Mouse (Mus musculus) embryonic facial prominence, embryonic 12.5 days (tissue): ENCODE results near the gene Hcrtr2. TPM values are rescaled to one million over a fixed set of nuclear protein-coding genes. Genes with fewer than 3 reads are reported as not detected.

Experiments
- ATAC-seq: fragments of 200-750 bp; cut with Nextera tagmentation; 2 replicates; pipeline ENCODE4 v1.8.0; 2017; ENCODE audit not compliant: insufficient number of reproducible peaks, insufficient read depth, low FRiP score, low TSS enrichment
- H3K27ac ChIP-seq: fragments of 300-500 bp; sonication (generic); 2 replicates; pipeline ENCODE4 v1.5.1; 2016; ENCODE audit warnings: mild to moderate bottlenecking
- H3K27me3 ChIP-seq: fragments of 300-500 bp; sonication (generic); 2 replicates; pipeline ENCODE4 v1.6.1; 2016; ENCODE audit warnings: mild to moderate bottlenecking, moderate library complexity
- H3K36me3 ChIP-seq: fragments of 300-500 bp; sonication (generic); 2 replicates; pipeline ENCODE4 v1.6.1; 2016; ENCODE audit warnings: mild to moderate bottlenecking
- H3K4me1 ChIP-seq: fragments of 300-500 bp; sonication (generic); 2 replicates; pipeline ENCODE4 v1.6.1; 2016
- H3K4me2 ChIP-seq: fragments of 300-500 bp; sonication (generic); replicated peaks from 2 replicates; pipeline ENCODE4 v1.6.1; 2016; ENCODE audit warnings: mild to moderate bottlenecking, moderate library complexity
- H3K4me3 ChIP-seq: fragments of 300-500 bp; sonication (generic); 2 replicates; pipeline ENCODE4 v1.5.1; 2016; ENCODE audit warnings: mild to moderate bottlenecking
- H3K9ac ChIP-seq: fragments of 300-500 bp; sonication (generic); 2 replicates; pipeline ENCODE4 v1.6.1; 2016; ENCODE audit warnings: mild to moderate bottlenecking, moderate library complexity
- H3K9me3 ChIP-seq: fragments of 300-500 bp; sonication (generic); 2 replicates; pipeline ENCODE4 v1.6.1; 2016; ENCODE audit warnings: mild to moderate bottlenecking, moderate library complexity
- WGBS: fragments of 180-500 bp; shearing (Covaris S2); methylation state at CpG from one replicate; pipeline ENCODE4 v1.1.7; 2016; 5-methylcytosine and 5-hydroxymethylcytosine counted together
- polyA plus RNA-seq: library from polyadenylated mRNA; unstranded; fragments of >200 nt; fragmentation: Nextera tagmentation; extraction: Ambion mirVana; gene quantifications from 2 replicates; pipeline ENCODE4 v1.2.1, GENCODE M21; 2016

The Hcrtr2 gene
- polyA plus RNA-seq, 1 experiment from 2014 or later, result 1.9 TPM

- Histone ChIP-seq H3K4me2 (no peak overlapping the region), H3K4me3 (no peak overlapping the region), H3K4me1 (peaks cover 6% of the 10 kb centered on the region; the same call in 1 of the 2 replicates), H3K27me3 (no peaks in the 10 kb centered on the region), H3K27ac (no peak overlapping the region), H3K9me3 (no peaks in the 10 kb centered on the region), H3K36me3 (no peaks in the 10 kb centered on the region), H3K9ac (no peak overlapping the region)
- 29% methylated on average over 7 of the region's 7 CpGs for WGBS
- ATAC-seq, result no peak
Observed at GRCm38 (mm10) chr9:76234899-76235298, 88.8 kb downstream of the Hcrtr2 start.

- Histone ChIP-seq H3K4me2 (no peak overlapping the region), H3K9ac (no peak overlapping the region), H3K27me3 (no peaks in the 10 kb centered on the region), H3K9me3 (no peaks in the 10 kb centered on the region), H3K36me3 (no peaks in the 10 kb centered on the region), H3K27ac (no peak overlapping the region), H3K4me3 (no peak overlapping the region), H3K4me1 (peaks cover 4% of the 10 kb centered on the region; the same call in 1 of the 2 replicates)
- WGBS, result 50% methylated on average over 11 of the region's 11 CpGs
- ATAC-seq, result no peak
Observed at GRCm38 (mm10) chr9:76230400-76230799, 93.3 kb downstream of the Hcrtr2 start.

GRCm38 (mm10) chr9:76217178-76217975 is 106.3 kb downstream of the Hcrtr2 start:
- H3K4me2 ChIP-seq, result no peak overlapping the region
- H3K4me3 ChIP-seq, result no peak overlapping the region
- H3K36me3 ChIP-seq, result no peaks in the 10 kb centered on the region
- 64% methylated on average over 4 of the region's 4 CpGs for WGBS
- H3K27me3 ChIP-seq, result no peaks in the 10 kb centered on the region
- no peak for ATAC-seq
- H3K9me3 ChIP-seq, result no peaks in the 10 kb centered on the region
- no peaks in the 10 kb centered on the region for H3K4me1 ChIP-seq
- H3K27ac ChIP-seq, result no peak overlapping the region
- no peak overlapping the region for H3K9ac ChIP-seq

GRCm38 (mm10) chr9:76214678-76215077 is 109.0 kb downstream of the Hcrtr2 start:
- H3K36me3 ChIP-seq, result no peaks in the 10 kb centered on the region
- WGBS, result 68% methylated on average over 4 of the region's 4 CpGs
- H3K4me1 ChIP-seq, result no peaks in the 10 kb centered on the region
- no peaks in the 10 kb centered on the region for H3K9me3 ChIP-seq
- no peak for ATAC-seq
- no peak overlapping the region for H3K4me2 ChIP-seq
- H3K9ac ChIP-seq, result no peak overlapping the region
- H3K4me3 ChIP-seq, result no peak overlapping the region
- no peaks in the 10 kb centered on the region for H3K27me3 ChIP-seq
- no peak overlapping the region for H3K27ac ChIP-seq

- Histone ChIP-seq H3K9ac (no peak within 1 kb of the TSS), H3K36me3 (no peaks in the 10 kb centered on the region), H3K4me1 (no peaks in the 10 kb centered on the region), H3K4me3 (no peak within 1 kb of the TSS), H3K27ac (no peak within 1 kb of the TSS), H3K9me3 (no peaks in the 10 kb centered on the region), H3K27me3 (no peaks in the 10 kb centered on the region), H3K4me2 (no peak within 1 kb of the TSS)
- no peak for ATAC-seq
- 81% methylated on average over 2 of the region's 2 CpGs for WGBS
Observed at GRCm38 (mm10) chr9:76213557-76213956, 110.1 kb downstream of the Hcrtr2 start, which contains the start of gene Gfral. Gfral (minus strand) TSS chr9:76213657.

- no peak overlapping the region for H3K27ac ChIP-seq
- no peak overlapping the region for H3K4me3 ChIP-seq
- no peaks in the 10 kb centered on the region for H3K27me3 ChIP-seq
- H3K9me3 ChIP-seq, result no peaks in the 10 kb centered on the region
- no peak overlapping the region for H3K4me2 ChIP-seq
- H3K4me1 ChIP-seq, result no peaks in the 10 kb centered on the region
- no peak for ATAC-seq
- 74% methylated on average over 4 of the region's 4 CpGs for WGBS
- no peaks in the 10 kb centered on the region for H3K36me3 ChIP-seq
- H3K9ac ChIP-seq, result no peak overlapping the region
Observed at GRCm38 (mm10) chr9:76196917-76197316, 126.7 kb downstream of the Hcrtr2 start.

- H3K4me3 ChIP-seq, result no peak overlapping the region
- no peaks in the 10 kb centered on the region for H3K4me1 ChIP-seq
- H3K9ac ChIP-seq, result no peak overlapping the region
- H3K27me3 ChIP-seq, result no peaks in the 10 kb centered on the region
- H3K9me3 ChIP-seq, result no peaks in the 10 kb centered on the region
- ATAC-seq, result no peak
- H3K36me3 ChIP-seq, result no peaks in the 10 kb centered on the region
- no peak overlapping the region for H3K27ac ChIP-seq
- no peak overlapping the region for H3K4me2 ChIP-seq
Observed at GRCm38 (mm10) chr9:76179221-76179620, 144.4 kb downstream of the Hcrtr2 start.

Other genes starting within 250 kb of the Hcrtr2 start
- gene Gfral, start 110.2 kb downstream of the Hcrtr2 start, polyA plus RNA-seq, result not detected in 2 replicates
- 1.5 TPM in 2 replicates for gene Fam83b, start 243.3 kb upstream of the Hcrtr2 start, polyA plus RNA-seq